Mouse (Mus musculus): ENCODE results near the gene Mpv17l2. TPM values are rescaled to one million over a fixed set of nuclear protein-coding genes. Genes with fewer than 3 reads are reported as not detected.

Mpv17l2 gene
- polyA plus RNA-seq, 1 experiment from 2014 or later, result 44.9 TPM

- 0 out of 2 replicates have a peak overlapping the region, but pooled peaks have one; percentile 2 for H3K4me3 ChIP-seq
Measured at GRCm38 (mm10) chr8:70787941-70788667, 27.4 kb upstream of the Mpv17l2 start.

GRCm38 (mm10) chr8:70787051-70787445 is 26.3 kb upstream of the Mpv17l2 start:
- no peak for ATAC-seq (ENCODE audit: low FRiP score, low read depth)
- Histone ChIP-seq H3K36me3 (peaks cover 43% of the 10 kb centered on the region), H3K4me2 (no peak overlapping the region), H3K27ac (replicated peaks) (no peak overlapping the region), H3K9me3 (no peaks in the 10 kb centered on the region), H3K27me3 (0 out of 2 replicates have a peak, but pooled peaks cover 3% of the 10 kb centered on the region), H3K9ac (no peak overlapping the region), H3K4me3 (no peak overlapping the region), H3K4me1 (replicated peaks) (peaks cover 31% of the 10 kb centered on the region)
- 92% methylated on average over 3 of the region's 3 CpGs for WGBS

More at GRCm38 (mm10) chr8:70787941-70788667, 27.4 kb upstream of the Mpv17l2 start:
- Histone ChIP-seq H3K4me2 (peak overlapping the region; percentile 20), H3K4me1 (replicated peaks) (peaks cover 39% of the 10 kb centered on the region), H3K27me3 (0 out of 2 replicates have a peak, but pooled peaks cover 3% of the 10 kb centered on the region), H3K9ac (no peak overlapping the region), H3K36me3 (peaks cover 39% of the 10 kb centered on the region), H3K27ac (replicated peaks) (no peak overlapping the region), H3K9me3 (no peaks in the 10 kb centered on the region)
- 23% methylated on average over 30 of the region's 30 CpGs for WGBS
- ATAC-seq (ENCODE audit: low FRiP score, low read depth), result peak; percentile 8; the same call in 1 of the 2 replicates

GRCm38 (mm10) chr8:70786291-70787050 is 25.7 kb upstream of the Mpv17l2 start:
- WGBS, result 87% methylated on average over 25 of the region's 25 CpGs
- ATAC-seq (ENCODE audit: low FRiP score, low read depth), result no peak
- H3K9ac ChIP-seq, result no peak overlapping the region
- peaks cover 47% of the 10 kb centered on the region for H3K36me3 ChIP-seq
- H3K27me3 ChIP-seq, result 0 out of 2 replicates have a peak, but pooled peaks cover 3% of the 10 kb centered on the region
- H3K4me1 ChIP-seq (replicated peaks), result peaks cover 25% of the 10 kb centered on the region
- H3K27ac ChIP-seq (replicated peaks), result no peak overlapping the region
- H3K4me3 ChIP-seq, result no peak overlapping the region
- no peak overlapping the region for H3K4me2 ChIP-seq
- no peaks in the 10 kb centered on the region for H3K9me3 ChIP-seq

GRCm38 (mm10) chr8:70780093-70780492 is 19.3 kb upstream of the Mpv17l2 start:
- H3K36me3 ChIP-seq, result peaks cover 43% of the 10 kb centered on the region
- H3K4me3 ChIP-seq, result no peak overlapping the region
- 84% methylated on average over 11 of the region's 11 CpGs for WGBS
- no peaks in the 10 kb centered on the region for H3K27me3 ChIP-seq
- ATAC-seq (ENCODE audit: low FRiP score, low read depth), result no peak
- no peaks in the 10 kb centered on the region for H3K9me3 ChIP-seq
- no peak overlapping the region for H3K9ac ChIP-seq
- peaks cover 19% of the 10 kb centered on the region for H3K4me1 ChIP-seq (replicated peaks)
- no peak overlapping the region for H3K4me2 ChIP-seq
- H3K27ac ChIP-seq (replicated peaks), result no peak overlapping the region

GRCm38 (mm10) chr8:70776496-70777444 is 16.0 kb upstream of the Mpv17l2 start, which contains the start of gene Pik3r2:
Gene Pik3r2, minus strand, starts transcription at chr8:70776713.
- Histone ChIP-seq H3K9me3 (no peaks in the 10 kb centered on the region), H3K27ac (replicated peaks) (peak within 1 kb of the TSS; percentile 94), H3K9ac (peak within 1 kb of the TSS; percentile 95), H3K4me3 (peak within 1 kb of the TSS; percentile 82), H3K36me3 (peaks cover 21% of the 10 kb centered on the region), H3K4me2 (peak within 1 kb of the TSS; percentile 89), H3K27me3 (no peaks in the 10 kb centered on the region), H3K4me1 (replicated peaks) (peaks cover 53% of the 10 kb centered on the region)
- peak; percentile 92 for ATAC-seq (ENCODE audit: low FRiP score, low read depth)
- under 1% methylated on average over 94 of the region's 94 CpGs for WGBS

- 2% methylated on average over 34 of the region's 34 CpGs for WGBS
- Histone ChIP-seq H3K27me3 (no peaks in the 10 kb centered on the region), H3K4me1 (replicated peaks) (peaks cover 54% of the 10 kb centered on the region), H3K4me2 (peak overlapping the region; percentile 89), H3K9me3 (no peaks in the 10 kb centered on the region), H3K4me3 (peak overlapping the region; percentile 82), H3K27ac (replicated peaks) (peak overlapping the region; percentile 94), H3K36me3 (peaks cover 24% of the 10 kb centered on the region), H3K9ac (peak overlapping the region; percentile 95)
- no peak for ATAC-seq (ENCODE audit: low FRiP score, low read depth)
Measured at GRCm38 (mm10) chr8:70775851-70776495, 15.2 kb upstream of the Mpv17l2 start.

- Histone ChIP-seq H3K4me1 (replicated peaks) (peaks cover 54% of the 10 kb centered on the region), H3K27me3 (no peaks in the 10 kb centered on the region), H3K9me3 (no peaks in the 10 kb centered on the region), H3K27ac (replicated peaks) (no peak overlapping the region), H3K4me3 (peak overlapping the region; percentile 82), H3K36me3 (peaks cover 25% of the 10 kb centered on the region), H3K9ac (peak overlapping the region; percentile 95), H3K4me2 (peak overlapping the region; percentile 89)
- WGBS, result 88% methylated on average over 5 of the region's 5 CpGs
- no peak for ATAC-seq (ENCODE audit: low FRiP score, low read depth)
Measured at GRCm38 (mm10) chr8:70775227-70775626, 14.5 kb upstream of the Mpv17l2 start.

- peaks cover 26% of the 10 kb centered on the region for H3K36me3 ChIP-seq
- no peak for ATAC-seq (ENCODE audit: low FRiP score, low read depth)
- H3K27me3 ChIP-seq, result no peaks in the 10 kb centered on the region
- peak overlapping the region; percentile 82; the same call in 1 of the 2 replicates for H3K4me3 ChIP-seq
- WGBS, result 91% methylated on average over 18 of the region's 18 CpGs
- no peaks in the 10 kb centered on the region for H3K9me3 ChIP-seq
- H3K4me2 ChIP-seq, result 0 out of 2 replicates have a peak overlapping the region, but pooled peaks have one; percentile 34
- H3K27ac ChIP-seq (replicated peaks), result 0 out of 2 replicates have a peak overlapping the region, but pooled peaks have one; percentile 4
- peaks cover 55% of the 10 kb centered on the region for H3K4me1 ChIP-seq (replicated peaks)
- H3K9ac ChIP-seq, result peak overlapping the region; percentile 95; the same call in 1 of the 2 replicates
Measured at GRCm38 (mm10) chr8:70774740-70775139, 14.0 kb upstream of the Mpv17l2 start.

GRCm38 (mm10) chr8:70773833-70774232 is 13.1 kb upstream of the Mpv17l2 start:
- ATAC-seq (ENCODE audit: low FRiP score, low read depth), result no peak
- Histone ChIP-seq H3K9me3 (no peaks in the 10 kb centered on the region), H3K36me3 (peaks cover 26% of the 10 kb centered on the region), H3K27me3 (no peaks in the 10 kb centered on the region), H3K4me3 (no peak overlapping the region), H3K4me1 (replicated peaks) (peaks cover 63% of the 10 kb centered on the region), H3K4me2 (peak overlapping the region; percentile 34), H3K27ac (replicated peaks) (peak overlapping the region; percentile 73), H3K9ac (0 out of 2 replicates have a peak overlapping the region, but pooled peaks have one; percentile 23)
- WGBS, result 36% methylated on average over 9 of the region's 9 CpGs

- H3K4me3 ChIP-seq, result no peak overlapping the region
- H3K27me3 ChIP-seq, result no peaks in the 10 kb centered on the region
- ATAC-seq (ENCODE audit: low FRiP score, low read depth), result no peak
- no peak overlapping the region for H3K9ac ChIP-seq
- H3K4me1 ChIP-seq (replicated peaks), result peaks cover 62% of the 10 kb centered on the region
- H3K9me3 ChIP-seq, result no peaks in the 10 kb centered on the region
- peak overlapping the region; percentile 73 for H3K27ac ChIP-seq (replicated peaks)
- H3K4me2 ChIP-seq, result peak overlapping the region; percentile 34
- 63% methylated on average over 5 of the region's 5 CpGs for WGBS
- peaks cover 31% of the 10 kb centered on the region for H3K36me3 ChIP-seq
Measured at GRCm38 (mm10) chr8:70773410-70773809, 12.7 kb upstream of the Mpv17l2 start.

- WGBS, result 89% methylated on average over 9 of the region's 9 CpGs
- H3K4me1 ChIP-seq (replicated peaks), result peaks cover 57% of the 10 kb centered on the region
- H3K4me3 ChIP-seq, result no peak overlapping the region
- peak overlapping the region; percentile 73; the same call in 1 of the 2 replicates for H3K27ac ChIP-seq (replicated peaks)
- peaks cover 36% of the 10 kb centered on the region for H3K36me3 ChIP-seq
- no peak overlapping the region for H3K4me2 ChIP-seq
- no peak overlapping the region for H3K9ac ChIP-seq
- no peaks in the 10 kb centered on the region for H3K9me3 ChIP-seq
- ATAC-seq (ENCODE audit: low FRiP score, low read depth), result no peak
- H3K27me3 ChIP-seq, result peaks cover 5% of the 10 kb centered on the region; the same call in 1 of the 2 replicates
Measured at GRCm38 (mm10) chr8:70772890-70773289, 12.1 kb upstream of the Mpv17l2 start.
